Mouse (Mus musculus) spleen, adult 2 months (tissue): Measurements from ENCODE around the gene Fermt3. TPM values are rescaled to one million over a fixed set of nuclear protein-coding genes. Genes with fewer than 3 reads are reported as not detected.

ENCODE experiments used
- DNase-seq, 2 experiments: peaks; one replicate each; pipeline versions ENCODE4 v3.0.0 to v3.0.0-alpha.2; 2012 to 2021; ENCODE audit warnings: low spot score in 2 of 2, low read depth in 1 of 2
- H3K27ac ChIP-seq: fragments of 200-500 bp; 2 replicates; pipeline ENCODE4 v1.5.1; 2012; ENCODE audit warnings: low read length, inconsistent platforms; ENCODE audit not compliant: insufficient read depth
- H3K27me3 ChIP-seq: fragments of 200-500 bp; 2 replicates; pipeline ENCODE4 v1.6.1; 2012; ENCODE audit warnings: mild to moderate bottlenecking, moderate library complexity, low read length, inconsistent platforms; ENCODE audit not compliant: control insufficient read depth, insufficient read depth
- H3K36me3 ChIP-seq: fragments of 200-500 bp; 2 replicates; pipeline ENCODE4 v1.6.1; 2012; ENCODE audit warnings: mild to moderate bottlenecking, low read length, inconsistent platforms; ENCODE audit not compliant: control insufficient read depth, insufficient read depth
- H3K4me1 ChIP-seq: fragments of 200-500 bp; 2 replicates; pipeline ENCODE4 v1.6.1; 2011; ENCODE audit warnings: inconsistent platforms; ENCODE audit not compliant: control insufficient read depth, insufficient read depth, insufficient read length
- H3K4me3 ChIP-seq: fragments of 200-500 bp; 2 replicates; pipeline ENCODE4 v1.5.1; 2011; ENCODE audit warnings: mild to moderate bottlenecking, inconsistent platforms; ENCODE audit not compliant: insufficient read depth, insufficient read length; ENCODE audit errors: extremely low read depth
- CTCF ChIP-seq: fragments of 200-500 bp; IDR thresholded peaks from 2 replicates; pipeline ENCODE4 v1.5.1; 2011; ENCODE audit warnings: mild to moderate bottlenecking, inconsistent platforms; ENCODE audit not compliant: insufficient read depth, insufficient read length, insufficient replicate concordance; ENCODE audit errors: extremely low read depth
- POLR2A ChIP-seq: fragments of 200-500 bp; IDR thresholded peaks from 2 replicates; pipeline ENCODE4 v1.6.1; 2011; ENCODE audit warnings: low read depth, low read length, inconsistent platforms
- WGBS: fragments of 180-500 bp; shearing (Covaris S2); methylation state at CpG from one replicate; pipeline ENCODE4 v1.1.7; 2018; 5-methylcytosine and 5-hydroxymethylcytosine counted together
- polyA plus RNA-seq: library from polyadenylated mRNA; depleted of rRNA; stranded (reverse); fragments of >200 nt; gene quantifications from 2 replicates; pipeline ENCODE4 v1.2.3, GENCODE M21; 2012

The Fermt3 gene
- polyA plus RNA-seq, 1 experiment, result 194 TPM

GRCm38 (mm10) chr19:6985951-6986708, 33.1 kb downstream of the Fermt3 start:
- peaks cover 4% of the 10 kb centered on the region for H3K4me1 ChIP-seq
- H3K4me3 ChIP-seq, result no peak overlapping the region
- H3K27ac ChIP-seq, result no peak overlapping the region
- no peak for DNase-seq
- no peak for TF ChIP-seq POLR2A
- no peak for TF ChIP-seq CTCF
- no peaks in the 10 kb centered on the region for H3K27me3 ChIP-seq
- H3K36me3 ChIP-seq, result no peaks in the 10 kb centered on the region
- 84% methylated on average over 10 of the region's 10 CpGs for WGBS

DNA sequence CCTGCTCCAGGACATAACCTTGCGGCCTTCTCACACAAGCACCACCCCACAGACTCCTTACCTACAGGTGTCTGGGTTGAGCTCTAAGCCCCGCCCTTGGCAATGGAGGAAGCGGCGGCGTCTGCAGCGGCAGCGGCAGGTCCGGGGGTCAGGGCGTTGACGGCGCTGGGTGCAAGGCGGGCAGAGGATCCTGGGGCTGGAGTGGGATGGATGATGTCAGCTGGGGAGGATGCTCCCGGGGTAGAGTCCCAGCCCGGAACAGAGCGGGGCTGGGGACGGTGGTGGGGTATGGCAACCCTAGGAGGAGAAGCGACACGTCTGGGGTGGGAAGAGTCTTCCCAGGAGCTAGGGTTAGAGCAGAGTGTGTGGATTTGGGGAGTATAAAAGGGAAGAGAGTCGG, 34.0 kb downstream of the Fermt3 start:
- DNase-seq, result no peak
- H3K27me3 ChIP-seq, result no peaks in the 10 kb centered on the region
- no peak overlapping the region for H3K27ac ChIP-seq
- H3K4me1 ChIP-seq, result peaks cover 4% of the 10 kb centered on the region
- WGBS, result 94% methylated on average over 19 of the region's 19 CpGs
- H3K4me3 ChIP-seq, result no peak overlapping the region
- TF ChIP-seq POLR2A, result no peak
- TF ChIP-seq CTCF, result no peak
- no peaks in the 10 kb centered on the region for H3K36me3 ChIP-seq

GRCm38 (mm10) chr19:6983621-6984020, 35.6 kb downstream of the Fermt3 start:
- Histone ChIP-seq H3K27me3 (no peaks in the 10 kb centered on the region), H3K4me3 (no peak overlapping the region), H3K36me3 (no peaks in the 10 kb centered on the region), H3K27ac (no peak overlapping the region), H3K4me1 (peaks cover 10% of the 10 kb centered on the region)
- TF ChIP-seq CTCF (no peak), POLR2A (no peak)
- WGBS, result 97% methylated on average over 5 of the region's 5 CpGs
- DNase-seq, result no peak

DNA sequence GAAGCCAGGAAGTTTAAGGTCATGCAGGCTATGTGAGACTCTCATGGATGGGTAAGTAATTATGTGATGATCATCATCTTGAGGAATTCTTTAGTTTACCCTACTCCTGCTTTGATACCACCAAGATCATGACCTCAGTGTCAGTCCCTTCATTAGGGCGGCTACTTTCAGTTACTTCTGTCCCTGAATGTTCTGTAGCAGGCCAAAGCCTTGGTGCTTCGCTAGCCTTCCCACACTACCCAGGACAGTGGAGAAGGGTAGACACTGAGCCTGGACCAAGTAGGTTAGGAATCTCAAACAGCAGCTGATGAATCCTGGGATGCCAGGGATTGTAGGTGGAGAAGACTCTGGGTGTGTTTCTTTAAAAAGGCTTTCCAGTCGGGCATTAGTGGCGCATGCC, 37.8 kb downstream of the Fermt3 start:
- peaks cover 13% of the 10 kb centered on the region; the same call in 1 of the 2 replicates for H3K4me1 ChIP-seq

GRCm38 (mm10) chr19:6980381-6981093, 38.7 kb downstream of the Fermt3 start, which contains the start of gene Fkbp2:
Fkbp2 (minus strand) TSS chr19:6980501.
- Histone ChIP-seq H3K27me3 (no peaks in the 10 kb centered on the region), H3K36me3 (peaks cover 4% of the 10 kb centered on the region; the same call in 1 of the 2 replicates), H3K4me3 (peak within 1 kb of the TSS; percentile 91), H3K27ac (peak within 1 kb of the TSS; percentile 92), H3K4me1 (peaks cover 13% of the 10 kb centered on the region; the same call in 1 of the 2 replicates)
- TF ChIP-seq CTCF (no peak), POLR2A (peak; percentile 89)
- under 1% methylated on average over 38 of the region's 38 CpGs for WGBS
- peak; percentile 97 to 98 for DNase-seq

More for the DNA sequence above, 37.8 kb downstream of the Fermt3 start:
- TF ChIP-seq CTCF (no peak), POLR2A (no peak)
- no peak for DNase-seq
- 96% methylated on average over 4 of the region's 4 CpGs for WGBS
- Histone ChIP-seq H3K27ac (no peak overlapping the region), H3K36me3 (peaks cover 4% of the 10 kb centered on the region; the same call in 1 of the 2 replicates), H3K27me3 (no peaks in the 10 kb centered on the region), H3K4me3 (no peak overlapping the region)

DNA sequence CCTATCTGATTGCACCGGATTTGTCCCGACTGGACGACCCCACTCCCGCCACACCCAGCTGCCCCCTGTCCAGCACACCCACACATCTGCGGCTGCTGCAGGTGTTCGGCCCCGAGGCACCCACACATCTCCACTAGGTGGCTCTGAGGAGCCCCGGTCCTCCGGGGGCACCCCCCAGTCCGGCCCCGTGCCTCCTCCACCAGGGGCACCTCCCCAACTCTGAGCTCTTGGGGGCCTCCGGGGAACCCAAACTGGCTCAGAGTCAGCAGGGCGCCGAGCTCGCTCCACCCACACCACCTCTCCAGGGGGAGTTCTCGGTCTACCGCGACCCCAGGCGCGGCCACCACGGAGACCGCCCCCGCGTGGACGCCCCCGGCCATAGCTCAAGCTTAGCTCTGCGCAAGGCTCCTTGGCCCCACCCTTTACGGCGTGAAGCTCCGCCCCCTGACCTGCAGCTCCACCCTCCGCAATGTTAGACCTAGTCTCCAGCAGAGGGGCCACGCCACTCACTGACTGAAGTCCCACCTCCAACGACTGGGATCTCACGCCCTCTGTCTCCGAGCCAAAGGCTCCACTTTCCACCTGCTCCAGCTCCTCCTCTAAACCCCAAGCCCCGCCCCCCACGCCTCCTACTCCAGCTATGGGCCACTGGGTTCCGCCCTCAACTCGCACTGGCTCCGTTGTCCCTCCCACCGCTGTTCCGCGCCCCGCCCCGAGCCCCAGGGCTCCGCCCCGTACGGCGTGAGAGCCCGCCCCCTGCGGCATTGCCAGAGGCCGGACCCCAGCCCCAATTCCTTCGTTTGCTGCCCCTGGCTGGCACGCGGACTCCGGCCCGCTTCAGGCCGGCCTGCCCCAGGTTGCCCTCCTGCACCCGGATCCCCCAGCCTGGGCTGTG, 39.5 kb downstream of the Fermt3 start:
- H3K4me1 ChIP-seq, result peaks cover 13% of the 10 kb centered on the region; the same call in 1 of the 2 replicates
- 1% methylated on average over 55 of the region's 59 CpGs for WGBS
- peak; percentile 99 for DNase-seq
- peaks cover 4% of the 10 kb centered on the region; the same call in 1 of the 2 replicates for H3K36me3 ChIP-seq
- no peaks in the 10 kb centered on the region for H3K27me3 ChIP-seq
- H3K27ac ChIP-seq, result peak overlapping the region; percentile 86
- TF ChIP-seq POLR2A (no peak), CTCF (peak; percentile 54)
- H3K4me3 ChIP-seq, result peak overlapping the region; percentile 81
